Mouse (Mus musculus) cerebellum, adult 8-10 months (tissue): ENCODE results near the gene Slx1b.
A peak's percentile ranks its signal among the peaks of the same experiment; 100 is the strongest.

Experiments
- DNase-seq: peaks from one replicate; pipeline ENCODE4 v3.0.0; 2022

Slx1b gene

DNA sequence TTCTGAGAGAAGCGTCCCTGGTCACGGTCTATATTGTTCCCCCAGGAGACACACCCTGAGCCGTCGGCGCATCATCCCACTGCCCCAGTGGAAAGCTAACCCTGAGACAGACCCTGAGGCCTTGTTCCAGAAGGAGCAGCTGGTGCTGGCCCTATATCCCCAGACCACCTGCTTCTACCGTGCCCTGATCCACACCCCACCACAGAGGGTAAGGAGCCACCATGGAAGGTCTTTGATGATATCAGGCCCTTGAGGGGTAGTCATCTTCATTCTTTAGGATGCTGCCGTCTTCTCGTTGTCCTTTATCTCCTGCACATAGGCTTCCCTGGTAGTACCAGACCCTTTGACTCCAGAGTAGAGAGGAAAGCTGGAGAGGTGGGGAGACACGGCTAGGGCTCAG is 23.5 kb downstream of the Slx1b start:
- no peak for DNase-seq

DNA sequence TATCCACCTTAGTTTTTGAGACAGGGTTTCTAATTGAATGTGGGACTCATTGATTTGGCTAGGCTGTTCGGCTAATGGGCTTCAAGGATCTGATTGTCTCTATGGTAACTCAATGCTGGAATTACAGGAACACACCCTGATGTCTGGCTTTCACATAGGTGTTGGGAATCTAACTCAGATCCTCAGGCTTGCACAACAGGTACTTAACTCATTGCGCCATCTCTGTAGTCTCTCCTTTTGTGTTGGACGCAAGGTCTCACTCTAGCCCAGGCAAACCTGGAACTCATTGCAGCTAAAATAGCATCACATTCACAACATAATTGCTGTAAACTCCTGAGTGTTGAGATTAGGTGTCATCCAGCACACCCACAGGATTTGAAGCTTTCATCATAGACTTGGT is 25.4 kb downstream of the Slx1b start:
- no peak for DNase-seq

DNA sequence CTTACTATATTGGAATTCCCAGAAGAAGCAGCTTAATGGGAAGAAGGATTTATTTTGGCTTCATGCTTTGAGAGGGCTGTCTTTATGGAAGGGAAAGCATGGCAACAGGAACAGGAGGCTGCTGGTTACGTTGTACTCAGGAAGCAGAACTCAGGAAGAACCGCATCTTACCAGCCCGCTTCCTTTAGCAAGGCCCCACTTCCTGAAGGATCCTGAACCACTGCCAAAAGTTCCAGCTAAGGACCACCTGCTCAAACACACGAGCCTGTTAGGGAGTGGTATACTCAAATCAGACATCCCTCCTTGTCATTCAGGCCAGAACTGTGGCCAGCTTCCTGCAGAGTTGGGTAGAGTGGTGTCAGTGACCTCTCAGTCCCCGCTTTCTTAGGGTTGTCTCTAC is 27.1 kb downstream of the Slx1b start:
- DNase-seq, result no peak

DNA sequence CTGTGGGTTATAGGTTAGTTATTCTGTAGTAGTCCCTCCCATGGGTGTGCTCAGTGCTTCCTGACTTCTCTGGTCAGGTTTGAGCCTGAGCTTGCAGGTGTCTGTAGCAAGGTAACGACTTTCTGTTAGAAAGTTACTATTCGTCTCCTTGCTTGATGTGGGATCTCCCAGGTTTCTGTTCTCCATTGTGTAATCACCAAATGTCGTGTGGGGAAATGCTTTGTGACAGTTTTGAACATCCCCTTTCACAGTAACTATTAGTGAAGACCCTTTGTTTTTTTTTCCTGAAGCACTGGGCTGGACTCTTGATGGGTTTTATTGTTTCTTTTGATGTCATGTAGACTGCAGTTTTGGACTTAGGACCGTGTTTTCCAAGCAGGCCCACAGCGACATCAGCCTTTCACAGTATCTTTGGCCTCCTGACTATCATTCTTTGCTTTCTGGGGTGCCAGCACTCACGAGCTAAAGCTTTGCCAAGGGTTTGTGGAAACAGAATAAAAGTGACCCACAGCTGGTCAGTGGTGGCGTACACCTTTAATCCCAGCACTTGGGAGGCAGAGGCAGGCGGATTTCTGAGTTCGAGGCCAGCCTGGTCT is 28.0 kb downstream of the Slx1b start:
- DNase-seq, result no peak

DNA sequence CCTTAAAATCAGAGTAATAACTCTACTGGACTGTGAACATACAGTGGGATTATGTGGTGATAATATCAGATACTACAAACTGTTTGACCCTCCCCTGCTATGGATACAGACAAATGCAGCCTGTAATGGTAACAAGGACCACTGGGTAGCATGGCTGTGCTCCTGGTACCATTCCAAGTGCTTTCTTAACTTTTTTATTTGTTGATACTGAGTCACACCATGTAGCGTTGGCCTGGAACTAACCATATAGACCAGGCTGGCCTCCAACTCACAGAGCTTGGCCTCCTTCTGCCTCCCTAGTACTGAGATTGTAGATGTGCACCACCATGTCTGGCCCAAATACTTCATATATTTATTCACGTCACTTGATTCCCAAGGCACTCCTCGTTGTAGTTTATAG is 30.3 kb downstream of the Slx1b start:
- DNase-seq, result no peak

DNA sequence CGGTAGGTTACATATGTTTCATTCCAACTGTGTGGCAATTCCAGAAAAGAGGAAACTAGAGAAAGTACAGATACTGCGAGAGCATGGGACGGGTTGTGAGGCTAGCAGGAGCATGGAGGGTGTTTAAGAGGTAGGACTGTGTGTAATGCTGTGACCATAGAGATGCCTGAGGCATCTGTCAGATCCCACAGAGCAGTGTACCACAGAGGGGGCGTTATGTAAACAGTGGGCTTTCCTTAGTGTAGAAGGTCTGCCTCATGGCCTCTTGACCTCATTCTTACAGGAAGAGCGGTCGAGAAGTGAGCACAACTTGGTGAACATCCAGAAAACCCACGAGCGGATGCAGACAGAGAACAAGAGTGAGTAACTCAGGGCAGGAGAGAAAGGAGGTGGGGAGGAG is 31.9 kb downstream of the Slx1b start:
- DNase-seq, result no peak

DNA sequence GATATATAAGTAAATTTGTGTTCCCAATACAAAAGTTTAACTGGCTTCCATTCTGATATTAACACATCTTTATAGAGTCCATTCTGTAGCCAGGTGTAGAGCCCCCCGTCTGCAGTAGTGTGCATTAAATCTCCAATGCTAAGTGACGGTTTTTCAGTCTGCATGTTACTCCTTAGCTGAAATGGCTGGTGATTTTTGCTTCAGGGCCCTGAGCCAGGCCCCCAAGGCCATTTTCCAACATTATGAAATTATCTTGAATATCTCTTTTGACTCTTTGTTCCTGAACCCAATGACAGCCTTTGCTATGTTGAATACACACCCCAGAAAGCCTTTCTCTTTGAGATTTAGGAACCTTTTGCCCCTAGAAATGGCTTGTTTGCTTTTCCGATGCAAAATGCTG is 35.8 kb downstream of the Slx1b start:
- no peak for DNase-seq

DNA sequence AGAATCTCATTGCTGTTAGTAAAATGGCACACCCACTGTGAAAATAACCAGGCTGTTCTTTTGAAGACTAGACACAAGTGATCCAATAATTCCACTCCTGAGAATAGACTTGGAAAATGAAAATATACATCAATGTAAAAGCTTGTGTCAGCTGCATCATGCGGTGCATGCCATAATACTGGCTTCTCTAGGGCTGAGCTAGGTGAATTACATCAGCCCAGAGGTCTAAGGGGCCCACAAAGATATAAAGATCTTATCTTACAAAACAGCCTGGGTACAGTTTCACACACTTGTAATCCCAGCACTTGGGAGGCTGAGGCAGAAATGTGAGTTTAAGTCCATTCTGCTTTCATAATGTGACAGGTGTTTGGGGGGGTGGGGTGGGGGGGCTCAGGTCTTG is 38.1 kb downstream of the Slx1b start:
- DNase-seq, result no peak

DNA sequence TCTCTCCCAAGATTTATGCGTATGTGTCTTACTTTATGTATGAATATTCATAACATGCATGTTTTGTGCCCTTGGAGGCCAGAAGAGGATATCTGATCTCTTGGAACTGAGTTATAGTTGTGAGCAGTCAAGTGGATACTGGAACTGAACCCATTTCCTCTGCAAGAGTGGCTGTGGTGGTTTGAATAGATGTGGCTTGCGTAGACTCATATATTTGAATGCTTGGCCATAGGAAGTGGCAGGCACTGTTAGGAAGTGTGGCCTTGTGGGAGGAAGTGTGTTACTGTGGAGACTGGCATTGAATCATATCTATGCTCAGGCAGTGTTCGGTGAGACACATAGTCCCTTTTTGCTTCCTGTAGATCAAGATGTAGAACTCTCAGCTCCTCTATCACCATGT is 39.9 kb downstream of the Slx1b start:
- DNase-seq, result no peak

DNA sequence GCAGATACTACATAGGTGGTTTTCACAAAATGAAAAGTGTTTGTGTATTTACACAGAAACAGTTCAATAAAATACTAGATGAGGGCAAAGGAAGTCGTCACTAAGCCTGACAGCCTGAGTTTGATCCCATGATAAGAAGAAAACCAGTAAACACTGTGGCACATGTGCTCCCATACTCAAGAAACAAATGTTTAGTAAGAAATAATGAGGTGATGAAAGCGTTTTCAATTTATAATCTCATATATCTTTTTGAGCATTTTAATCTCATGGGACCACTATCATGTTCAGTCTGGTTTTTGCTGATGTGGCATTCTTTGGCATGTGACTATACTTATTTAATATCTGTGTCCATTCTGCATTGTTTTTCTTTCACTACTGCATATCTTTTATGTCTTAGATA is 41.6 kb downstream of the Slx1b start:
- no peak for DNase-seq

DNA sequence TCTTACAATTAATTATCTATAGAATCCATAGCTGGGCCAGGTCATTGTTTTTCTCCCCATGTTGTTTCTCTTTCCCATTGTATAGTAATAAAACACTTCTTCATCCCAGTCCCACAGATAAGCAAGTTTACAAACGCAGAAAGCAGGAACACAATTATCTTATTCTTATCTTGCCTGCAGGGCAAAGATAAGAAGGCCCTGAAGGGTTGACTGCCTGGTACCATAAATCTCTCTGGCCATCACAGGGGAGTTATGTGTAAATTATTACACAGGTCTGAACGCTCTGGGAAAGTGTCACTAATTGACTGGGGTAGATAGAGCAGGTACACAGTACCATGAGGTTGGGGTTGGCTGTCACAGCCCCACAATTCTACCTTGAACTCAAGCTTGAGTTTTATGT is 44.7 kb downstream of the Slx1b start:
- DNase-seq, result no peak

DNA sequence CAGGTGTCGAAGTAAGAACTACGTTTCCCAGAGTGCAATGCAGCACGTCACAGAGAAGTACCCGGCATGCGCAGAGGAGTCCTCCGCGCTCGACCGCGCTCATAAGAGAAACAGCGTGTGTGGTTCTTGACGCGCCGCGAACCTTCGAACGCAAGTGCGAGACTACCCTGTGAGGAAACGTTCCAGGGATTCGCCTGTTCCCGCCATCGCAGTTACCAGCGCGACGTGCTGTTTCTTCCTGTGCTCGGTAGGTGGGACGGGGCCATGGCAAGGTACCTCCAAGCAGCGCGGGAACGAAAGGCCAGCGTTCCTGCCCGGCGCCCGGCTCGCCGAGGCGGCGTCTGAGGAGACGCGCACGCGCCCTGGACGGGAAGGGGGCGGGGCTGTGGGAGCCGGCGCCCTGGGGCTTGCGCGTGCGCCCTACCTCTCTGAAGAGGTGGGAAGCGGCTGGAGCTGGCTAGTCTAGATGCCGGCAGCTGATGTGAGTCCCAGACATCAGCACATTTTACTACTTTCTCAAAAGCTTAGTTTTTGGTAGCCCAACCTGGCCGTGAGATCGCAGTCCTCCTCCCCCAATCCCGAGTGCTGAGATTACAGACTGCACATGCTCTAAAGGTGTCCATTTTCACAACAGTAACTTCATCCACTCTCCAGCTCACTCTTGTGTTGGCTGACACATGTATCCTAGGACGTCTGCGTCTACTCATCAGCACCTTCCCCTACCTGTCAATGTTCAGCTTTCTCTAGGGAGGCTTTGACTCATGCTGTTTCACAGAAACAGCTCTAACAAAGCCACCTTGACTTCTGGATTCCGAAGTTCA is 46.1 kb downstream of the Slx1b start, which contains the start of gene Sgf29:
Sgf29 (plus strand) TSS at position 79 of the 821 bp plus-strand sequence.
- peak; percentile 96 for DNase-seq

DNA sequence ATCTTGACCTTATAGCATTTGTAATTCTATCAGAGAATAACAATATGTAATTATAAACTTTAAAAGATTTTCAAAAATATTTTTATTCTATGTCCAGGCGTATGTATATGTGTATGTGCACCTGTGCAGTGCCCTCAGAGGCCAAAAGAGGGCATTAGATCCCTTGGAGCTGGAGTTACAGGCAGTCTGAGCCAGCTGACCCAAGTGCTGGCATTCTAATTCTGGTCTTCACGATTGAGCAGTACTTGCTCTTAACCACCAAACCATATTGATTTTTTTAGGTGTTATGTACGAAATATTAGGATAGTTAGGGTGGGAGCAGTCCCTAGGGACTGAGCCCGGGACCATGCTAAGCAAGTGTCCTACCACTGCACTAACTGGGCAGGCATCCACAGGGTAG is 47.1 kb downstream of the Slx1b start:
- no peak for DNase-seq

DNA sequence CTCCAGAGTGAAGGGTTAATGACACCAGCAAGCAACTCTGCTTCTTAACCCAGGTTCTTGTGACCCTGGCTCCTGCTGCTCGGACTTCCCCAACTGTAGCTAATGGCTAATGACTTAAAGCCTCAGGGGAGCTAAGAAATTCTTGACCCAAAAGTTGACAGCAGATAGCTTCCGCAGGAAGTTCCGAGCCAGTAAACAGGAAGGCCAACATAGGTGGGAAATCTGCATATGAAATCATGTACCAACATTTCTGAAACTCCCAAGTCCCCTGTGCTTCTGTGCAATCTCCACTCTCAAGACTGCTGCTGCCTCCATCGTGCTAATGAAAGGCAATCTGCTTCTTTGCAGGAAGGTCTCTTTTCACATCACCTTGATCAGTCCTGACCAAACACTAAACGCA is 49.9 kb downstream of the Slx1b start:
- no peak for DNase-seq

DNA sequence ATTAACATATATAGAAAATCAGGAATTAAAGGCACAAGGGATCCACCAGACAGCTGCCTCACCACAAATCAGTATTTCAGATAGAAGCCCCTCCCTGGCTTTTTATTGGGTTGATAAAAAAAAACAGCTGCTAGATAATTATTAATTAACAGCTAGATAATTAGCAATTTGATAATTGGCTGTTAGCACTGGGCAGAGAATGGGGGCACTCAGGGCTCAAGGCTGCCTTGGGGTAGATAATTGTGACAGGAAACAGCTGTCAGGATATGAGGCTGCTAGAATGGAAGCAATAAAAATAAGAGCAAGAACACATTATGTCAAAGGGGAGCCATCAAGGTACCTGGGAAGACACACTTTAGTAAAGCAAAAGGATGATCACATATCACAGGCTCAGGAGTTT is 50.7 kb downstream of the Slx1b start:
- no peak for DNase-seq

DNA sequence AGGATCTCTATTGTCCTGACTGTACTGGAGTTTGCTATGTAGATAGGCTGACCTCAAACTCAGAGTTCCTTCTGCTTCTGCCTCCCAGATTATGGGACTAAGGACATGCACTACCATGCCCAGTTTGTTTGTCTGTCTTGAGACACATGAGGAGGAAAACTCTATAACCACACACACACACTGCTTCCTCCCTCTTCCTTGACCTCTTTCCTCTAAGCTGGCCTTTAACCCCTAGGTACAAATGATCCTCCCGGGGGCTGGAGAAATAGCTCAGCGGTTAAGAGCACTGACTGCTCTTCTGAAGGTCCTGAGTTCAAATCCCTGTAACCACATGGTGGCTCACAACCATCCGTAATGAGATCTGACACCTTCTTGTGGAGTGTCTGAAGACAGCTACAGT is 51.2 kb downstream of the Slx1b start:
- no peak for DNase-seq

DNA sequence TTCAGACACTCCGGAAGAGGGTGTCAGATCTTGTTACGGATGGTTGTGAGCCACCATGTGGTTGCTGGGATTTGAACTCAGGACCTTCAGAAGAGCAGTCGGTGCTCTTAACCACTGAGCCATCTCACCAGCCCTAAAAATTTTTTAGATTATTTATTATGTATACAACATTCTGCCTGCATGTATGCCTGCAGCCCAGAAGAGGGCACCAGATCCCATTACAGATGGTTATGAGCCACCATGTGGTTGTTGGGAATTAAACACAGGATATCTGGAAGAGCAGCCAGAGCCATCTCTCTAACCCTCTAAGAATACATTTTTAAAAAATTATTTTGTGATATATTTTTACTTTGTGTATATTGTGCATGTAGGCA is 52.4 kb downstream of the Slx1b start:
- peak; percentile 43 for DNase-seq

DNA sequence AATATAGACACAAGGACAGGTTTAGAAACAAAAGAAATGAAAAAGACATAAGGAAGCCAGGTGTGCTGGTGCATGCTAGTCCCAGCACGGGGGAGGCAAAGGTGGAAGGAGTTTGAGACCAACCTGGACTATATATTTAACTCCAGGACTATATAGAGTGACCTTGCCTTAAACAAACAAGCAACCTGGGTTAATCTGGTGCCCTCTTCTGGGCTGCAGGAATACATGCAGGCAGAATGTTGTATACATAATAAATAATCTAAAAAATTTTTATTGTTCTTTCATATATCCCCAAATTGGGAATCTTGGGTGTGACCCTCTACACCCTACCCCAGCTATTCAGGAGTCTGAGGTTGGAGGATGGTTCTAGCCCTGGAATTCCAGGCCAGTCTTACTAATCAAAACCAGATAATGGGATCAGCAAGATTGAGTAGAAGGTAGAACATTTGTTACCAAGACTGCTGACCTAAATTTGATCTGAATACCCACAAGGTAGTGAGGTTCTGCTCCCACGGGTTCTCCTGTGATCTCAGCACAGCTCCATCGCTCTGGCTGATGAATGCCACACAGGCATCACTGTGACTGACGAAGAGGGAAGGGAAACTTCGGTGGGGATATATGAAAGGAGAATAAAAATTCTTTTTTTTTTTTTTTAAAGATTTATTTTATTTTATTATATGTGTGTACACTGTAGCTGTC is 52.9 kb downstream of the Slx1b start:
- no peak for DNase-seq
